Mouse (Mus musculus) spleen, adult 2 months (tissue): ENCODE measurements at regions not wholly inside any gene's neighbourhood (a gene's known extent, or its start where the extent isn't known, plus 50 kb on each side); places are given as distances from the start of the nearest gene placed in this dataset.

Experiments used
- CTCF ChIP-seq: fragments of 200-500 bp; IDR thresholded peaks from 2 replicates; pipeline ENCODE4 v1.5.1; 2011; ENCODE audit warnings: mild to moderate bottlenecking, inconsistent platforms; ENCODE audit not compliant: insufficient read depth, insufficient read length, insufficient replicate concordance; ENCODE audit errors: extremely low read depth
- POLR2A ChIP-seq: fragments of 200-500 bp; IDR thresholded peaks from 2 replicates; pipeline ENCODE4 v1.6.1; 2011; ENCODE audit warnings: low read depth, low read length, inconsistent platforms

- no peak for TF ChIP-seq CTCF
- no peak for TF ChIP-seq POLR2A
These were observed 101.3 kb downstream of the Gm525 start for GRCm38 (mm10) chr11:89174967-89175366.
